Mouse (Mus musculus) stomach, embryonic 15.5 days (tissue): ENCODE measurements at regions not wholly inside any gene's neighbourhood (a gene's known extent, or its start where the extent isn't known, plus 50 kb on each side); places are given as distances from the start of the nearest gene placed in this dataset.
A peak's percentile ranks its signal among the peaks of the same experiment; 100 is the strongest.

Source experiments
- ATAC-seq: fragments of 200-750 bp; cut with Nextera tagmentation; 2 replicates; pipeline ENCODE4 v1.8.0; 2017; ENCODE audit warnings: low read depth, moderate number of reproducible peaks, moderate TSS enrichment; ENCODE audit not compliant: insufficient read depth, low FRiP score
- H3K27ac ChIP-seq: fragments of 300-500 bp; sonication (generic); 2 replicates; pipeline ENCODE4 v1.5.1; 2015; ENCODE audit warnings: mild to moderate bottlenecking, inconsistent platforms
- H3K27me3 ChIP-seq: fragments of 300-500 bp; sonication (generic); replicated peaks from 2 replicates; pipeline ENCODE4 v1.6.1; 2015; ENCODE audit warnings: inconsistent platforms
- H3K36me3 ChIP-seq: fragments of 300-500 bp; sonication (generic); 2 replicates; pipeline ENCODE4 v1.6.1; 2015; ENCODE audit warnings: inconsistent platforms
- H3K4me1 ChIP-seq: fragments of 300-500 bp; sonication (generic); 2 replicates; pipeline ENCODE4 v1.6.1; 2015; ENCODE audit warnings: inconsistent platforms
- H3K4me2 ChIP-seq: fragments of 300-500 bp; sonication (generic); 2 replicates; pipeline ENCODE4 v1.6.1; 2015; ENCODE audit warnings: mild to moderate bottlenecking, inconsistent platforms
- H3K4me3 ChIP-seq: fragments of 300-500 bp; sonication (generic); replicated peaks from 2 replicates; pipeline ENCODE4 v1.5.1; 2015; ENCODE audit warnings: inconsistent platforms
- H3K9ac ChIP-seq: fragments of 300-500 bp; sonication (generic); 2 replicates; pipeline ENCODE4 v1.6.1; 2015; ENCODE audit warnings: inconsistent platforms
- H3K9me3 ChIP-seq: fragments of 300-500 bp; sonication (generic); 2 replicates; pipeline ENCODE4 v1.6.1; 2016; ENCODE audit warnings: inconsistent platforms
- WGBS: fragments of 180-500 bp; shearing (Covaris S2); methylation state at CpG from one replicate; pipeline ENCODE4 v1.1.7; 2015; 5-methylcytosine and 5-hydroxymethylcytosine counted together

DNA sequence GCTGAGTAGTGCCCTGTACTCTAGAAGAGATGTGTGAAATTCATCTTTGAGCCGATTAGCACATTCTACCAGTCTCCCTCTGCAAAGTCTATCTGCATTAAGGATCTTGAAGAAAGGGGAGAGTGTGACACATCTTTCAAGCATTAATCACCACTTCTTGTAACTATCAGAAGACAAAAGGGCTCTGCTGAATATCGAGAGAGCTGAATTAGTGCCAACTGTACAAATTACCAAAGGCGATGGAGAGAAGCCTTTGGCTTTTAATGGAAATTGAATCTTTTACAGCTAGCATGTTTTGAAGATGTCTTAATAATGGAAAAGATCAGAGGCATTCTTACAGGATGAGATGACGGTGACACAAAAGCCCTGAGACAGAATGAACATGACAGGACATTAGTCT, 97.2 kb upstream of the Pam start:
- peaks cover 3% of the 10 kb centered on the region; the same call in 1 of the 2 replicates for H3K4me1 ChIP-seq
- ATAC-seq: no peak
- no peak overlapping the region for H3K4me2 ChIP-seq
- H3K27ac ChIP-seq: no peak overlapping the region
- H3K36me3 ChIP-seq: no peaks in the 10 kb centered on the region
- H3K9me3 ChIP-seq: no peaks in the 10 kb centered on the region
- H3K27me3 ChIP-seq: no peaks in the 10 kb centered on the region
- H3K4me3 ChIP-seq: no peak overlapping the region
- H3K9ac ChIP-seq: no peak overlapping the region
- WGBS: 57% methylated on average over 4 of the region's 4 CpGs

DNA sequence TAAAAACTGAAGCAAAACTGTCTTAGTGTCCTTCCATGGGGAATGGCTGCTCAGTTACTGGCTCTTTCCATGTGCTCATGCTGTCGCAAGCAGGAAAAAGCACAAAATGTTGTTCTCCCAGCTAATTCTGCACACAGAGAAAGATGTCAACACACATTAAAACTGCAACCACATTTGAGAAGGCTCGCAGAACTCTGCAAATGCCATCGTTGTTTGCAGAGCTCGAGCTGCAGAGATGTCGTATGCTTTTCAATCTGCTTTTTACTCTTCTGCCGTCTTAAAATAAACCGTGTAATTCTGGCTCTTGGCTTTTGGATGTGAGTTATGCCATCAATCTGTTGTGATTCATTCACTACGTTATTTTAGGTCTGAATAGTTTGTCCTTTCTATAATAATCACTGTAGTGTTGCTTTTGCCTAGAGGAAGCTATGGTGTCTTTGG, 96.6 kb upstream of the Pam start:
- Histone ChIP-seq H3K4me2 (no peak overlapping the region), H3K9ac (no peak overlapping the region), H3K27ac (no peak overlapping the region), H3K9me3 (no peaks in the 10 kb centered on the region), H3K36me3 (no peaks in the 10 kb centered on the region), H3K4me1 (peaks cover 3% of the 10 kb centered on the region; the same call in 1 of the 2 replicates), H3K4me3 (no peak overlapping the region), H3K27me3 (no peaks in the 10 kb centered on the region)
- no peak for ATAC-seq
- WGBS: 42% methylated on average over 8 of the region's 8 CpGs

DNA sequence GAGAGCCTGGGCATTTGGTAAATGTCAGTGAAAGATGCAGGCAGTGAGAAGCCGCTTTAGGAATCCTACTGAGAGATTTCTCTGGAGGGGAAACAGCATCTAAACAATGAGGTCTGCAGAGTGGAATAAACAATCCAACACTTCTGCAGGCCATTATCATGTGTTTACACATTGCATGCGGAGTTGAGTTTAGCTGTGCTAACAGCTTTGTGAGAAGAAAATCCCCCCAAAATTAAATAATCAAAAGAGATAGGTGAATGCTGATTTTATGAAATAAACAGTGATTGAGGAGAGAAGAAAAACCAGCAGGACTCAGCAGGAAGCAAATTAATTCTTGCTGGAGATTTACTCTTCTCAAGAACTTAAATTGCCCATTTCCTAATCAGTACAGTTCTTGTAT, 95.9 kb upstream of the Pam start:
- no peaks in the 10 kb centered on the region for H3K27me3 ChIP-seq
- peaks cover 3% of the 10 kb centered on the region; the same call in 1 of the 2 replicates for H3K4me1 ChIP-seq
- H3K9ac ChIP-seq: no peak overlapping the region
- WGBS: 42% methylated on average over 2 of the region's 2 CpGs
- no peaks in the 10 kb centered on the region for H3K36me3 ChIP-seq
- H3K9me3 ChIP-seq: no peaks in the 10 kb centered on the region
- H3K4me2 ChIP-seq: no peak overlapping the region
- no peak overlapping the region for H3K27ac ChIP-seq
- H3K4me3 ChIP-seq: no peak overlapping the region
- no peak for ATAC-seq

DNA sequence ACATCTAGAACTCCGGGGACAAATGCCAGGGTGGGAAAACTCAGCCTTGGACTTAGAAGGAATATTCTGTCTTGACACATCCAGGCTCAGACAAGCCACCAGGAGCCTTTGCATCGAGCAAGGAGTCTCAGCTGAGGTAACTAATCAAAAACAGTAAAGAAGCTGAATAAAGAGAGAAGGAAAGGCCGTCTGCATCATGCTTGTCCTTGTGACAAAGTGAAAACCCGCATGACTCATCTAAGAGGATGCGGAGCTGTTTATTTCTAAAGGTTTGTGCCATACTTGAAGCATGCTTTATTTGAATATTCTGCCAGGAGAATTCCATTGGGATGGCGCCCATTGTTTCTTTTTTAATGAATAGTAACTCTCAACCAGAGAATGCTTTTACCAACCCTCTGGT, 95.3 kb upstream of the Pam start:
- Histone ChIP-seq H3K4me2 (no peak overlapping the region), H3K9me3 (no peaks in the 10 kb centered on the region), H3K4me3 (no peak overlapping the region), H3K9ac (no peak overlapping the region), H3K27ac (no peak overlapping the region), H3K36me3 (no peaks in the 10 kb centered on the region), H3K27me3 (no peaks in the 10 kb centered on the region), H3K4me1 (peaks cover 3% of the 10 kb centered on the region; the same call in 1 of the 2 replicates)
- no peak for ATAC-seq
- 46% methylated on average over 6 of the region's 6 CpGs for WGBS

DNA sequence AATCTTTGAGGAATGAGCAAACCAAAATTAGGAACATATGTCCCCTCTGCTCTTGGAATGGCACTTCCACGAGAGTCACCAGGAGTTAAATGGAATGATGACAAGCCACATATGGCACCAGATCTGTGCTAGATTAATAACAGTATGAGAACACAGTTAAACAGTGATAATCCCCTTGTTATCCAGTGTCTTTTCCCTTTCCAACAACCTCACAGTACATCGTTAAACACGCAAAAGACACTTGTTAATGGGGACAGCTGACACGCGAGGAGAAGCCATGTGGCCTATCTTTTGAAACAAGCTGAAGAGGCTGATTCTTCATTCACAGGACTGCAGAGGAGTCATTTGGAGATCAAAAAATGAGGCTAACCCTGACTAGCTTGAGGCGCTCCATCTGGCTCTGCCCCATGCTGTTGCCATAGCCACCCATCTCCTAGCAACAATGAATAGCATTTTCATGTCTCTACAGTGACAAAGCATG, 94.6 kb upstream of the Pam start:
- H3K36me3 ChIP-seq: no peaks in the 10 kb centered on the region
- ATAC-seq: peak; percentile 47; the same call in 1 of the 2 replicates
- peaks cover 3% of the 10 kb centered on the region; the same call in 1 of the 2 replicates for H3K4me1 ChIP-seq
- H3K9ac ChIP-seq: no peak overlapping the region
- H3K9me3 ChIP-seq: no peaks in the 10 kb centered on the region
- 47% methylated on average over 6 of the region's 6 CpGs for WGBS
- H3K27me3 ChIP-seq: no peaks in the 10 kb centered on the region
- H3K27ac ChIP-seq: no peak overlapping the region
- no peak overlapping the region for H3K4me2 ChIP-seq
- no peak overlapping the region for H3K4me3 ChIP-seq

DNA sequence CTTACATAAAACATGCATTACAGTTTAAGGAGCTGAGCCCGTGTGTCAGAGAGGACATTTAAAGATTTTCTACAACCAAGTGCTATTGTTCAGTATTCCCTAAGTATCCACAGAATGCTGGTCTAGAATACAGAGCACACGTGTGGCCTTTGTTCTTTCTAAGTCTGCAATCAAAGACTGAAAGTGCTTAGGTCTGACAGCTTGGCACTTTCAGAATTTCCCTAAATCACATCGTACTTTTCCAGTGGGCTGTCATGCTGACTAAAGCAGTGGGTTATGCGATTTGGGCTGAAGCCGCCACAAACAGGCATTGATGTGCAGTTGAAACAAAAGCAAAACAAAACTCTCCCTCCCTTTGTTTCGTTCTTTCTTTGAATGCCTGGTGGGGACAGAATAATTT, 84.9 kb upstream of the Pam start:
- ATAC-seq: no peak
- Histone ChIP-seq H3K9ac (no peak overlapping the region), H3K4me2 (no peak overlapping the region), H3K4me1 (no peaks in the 10 kb centered on the region), H3K27me3 (no peaks in the 10 kb centered on the region), H3K4me3 (no peak overlapping the region), H3K27ac (no peak overlapping the region), H3K36me3 (no peaks in the 10 kb centered on the region), H3K9me3 (no peaks in the 10 kb centered on the region)
- WGBS: 56% methylated on average over 6 of the region's 6 CpGs

DNA sequence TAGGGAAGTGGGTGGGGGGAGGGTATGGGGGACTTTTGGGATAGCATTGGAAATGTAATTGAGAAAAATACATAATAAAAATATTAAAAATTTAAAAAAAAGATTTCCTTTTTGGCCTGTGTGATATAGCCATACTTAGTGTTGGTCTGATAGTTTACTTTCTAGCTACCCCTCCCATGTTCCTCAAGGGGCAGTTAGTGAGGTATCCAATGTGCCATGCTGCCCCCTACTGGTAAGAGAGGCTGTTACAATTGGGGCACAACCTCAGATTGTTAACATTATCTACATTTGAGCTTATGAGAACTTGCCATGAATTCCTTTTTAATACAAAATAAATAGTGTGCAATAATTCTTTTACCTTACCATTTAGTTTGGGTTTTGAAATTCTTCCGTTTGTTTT, 83.6 kb upstream of the Pam start:
- Histone ChIP-seq H3K27ac (no peak overlapping the region), H3K4me3 (no peak overlapping the region), H3K27me3 (no peaks in the 10 kb centered on the region), H3K4me2 (no peak overlapping the region), H3K36me3 (no peaks in the 10 kb centered on the region), H3K4me1 (no peaks in the 10 kb centered on the region), H3K9me3 (no peaks in the 10 kb centered on the region), H3K9ac (no peak overlapping the region)
- ATAC-seq: no peak
- 52% methylated on average over 1 of the region's 1 CpGs for WGBS

DNA sequence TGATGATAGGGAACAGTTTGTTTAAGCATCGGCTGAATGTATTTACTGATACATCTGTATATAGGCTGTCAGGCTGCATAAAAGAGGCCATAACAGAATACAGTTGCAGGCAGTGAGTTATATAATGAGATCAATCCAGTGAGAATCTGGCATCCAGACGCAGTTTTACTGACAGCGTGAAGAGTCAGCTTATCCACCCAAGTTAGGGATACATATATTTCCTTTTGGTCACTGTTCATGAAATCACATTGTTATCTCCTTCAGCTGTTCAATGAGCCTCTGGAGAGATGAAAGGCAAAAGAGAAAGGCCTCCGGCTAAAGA, 79.3 kb upstream of the Pam start:
- Histone ChIP-seq H3K4me1 (no peaks in the 10 kb centered on the region), H3K4me2 (0 out of 2 replicates have a peak overlapping the region, but pooled peaks have one; percentile 8), H3K9ac (no peak overlapping the region), H3K36me3 (no peaks in the 10 kb centered on the region), H3K27me3 (no peaks in the 10 kb centered on the region), H3K27ac (peak overlapping the region; percentile 40; the same call in 1 of the 2 replicates), H3K4me3 (no peak overlapping the region), H3K9me3 (no peaks in the 10 kb centered on the region)
- no peak; the same call in 1 of the 2 replicates for ATAC-seq
- WGBS: 49% methylated on average over 4 of the region's 4 CpGs

DNA sequence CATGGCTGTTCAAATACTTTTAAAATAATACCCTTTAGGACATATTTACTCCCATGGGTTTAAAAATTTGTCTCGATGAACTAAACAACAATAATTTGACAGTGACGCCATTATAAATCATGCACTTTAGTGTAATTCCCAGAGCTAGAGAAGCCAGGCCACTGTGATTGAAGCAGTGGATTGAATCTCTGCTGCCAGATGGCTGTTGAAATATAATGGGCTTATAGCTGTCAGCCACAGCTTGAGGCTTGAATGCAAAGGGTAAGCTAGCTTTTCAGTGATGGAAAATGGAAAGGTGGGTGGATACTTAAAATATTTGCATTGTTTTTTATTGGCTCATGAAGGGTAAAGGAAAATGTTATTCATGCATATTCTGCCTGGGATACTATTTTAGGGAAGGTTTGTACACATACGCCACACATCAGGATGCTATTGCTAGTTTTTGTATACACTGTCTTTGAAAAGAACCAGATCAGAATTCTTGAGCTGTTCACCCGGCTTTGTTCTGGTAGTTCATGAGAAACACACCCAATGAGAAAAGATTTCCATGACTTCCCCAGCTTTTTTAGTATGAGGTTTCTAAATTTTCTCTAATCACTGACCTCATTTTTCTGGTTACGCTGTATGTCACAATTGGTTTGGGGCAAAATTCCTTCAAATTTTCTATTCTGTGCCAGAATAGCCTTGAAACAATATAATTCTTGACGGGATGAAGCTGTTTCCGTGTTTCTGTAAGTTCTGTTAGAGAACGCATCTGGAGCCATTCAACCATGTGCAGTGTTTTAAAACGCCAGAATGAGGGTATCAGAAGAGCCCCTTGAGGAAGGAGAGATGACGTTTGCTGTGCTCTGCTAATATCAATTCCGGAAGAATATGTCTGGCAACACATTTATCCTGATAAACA, 78.7 kb upstream of the Pam start:
- 39% methylated on average over 11 of the region's 11 CpGs for WGBS
- H3K9me3 ChIP-seq: no peaks in the 10 kb centered on the region
- H3K36me3 ChIP-seq: no peaks in the 10 kb centered on the region
- no peak overlapping the region for H3K9ac ChIP-seq
- 0 out of 2 replicates have a peak overlapping the region, but pooled peaks have one; percentile 8 for H3K4me2 ChIP-seq
- ATAC-seq: no peak; the same call in 1 of the 2 replicates
- no peaks in the 10 kb centered on the region for H3K27me3 ChIP-seq
- H3K4me1 ChIP-seq: no peaks in the 10 kb centered on the region
- no peak overlapping the region for H3K4me3 ChIP-seq
- H3K27ac ChIP-seq: peak overlapping the region; percentile 40; the same call in 1 of the 2 replicates

DNA sequence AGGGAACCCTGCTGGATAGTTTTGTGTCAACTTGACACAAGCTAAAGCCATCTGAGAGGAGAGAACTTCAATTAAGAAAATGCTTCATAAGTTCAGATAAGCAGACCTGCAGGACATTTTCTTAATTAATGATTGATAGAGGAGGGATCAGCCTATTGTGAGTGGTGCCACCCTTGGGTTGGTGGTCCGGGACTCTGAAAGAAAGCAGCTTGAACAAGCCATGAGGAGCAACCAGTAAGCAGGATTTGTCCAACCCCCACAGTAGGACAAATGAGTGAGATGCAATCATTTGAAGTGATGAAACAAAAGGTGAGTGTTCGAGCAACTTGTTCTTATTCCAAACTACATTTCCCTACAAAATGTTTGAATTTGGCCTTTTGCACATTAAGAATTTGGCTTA, 78.0 kb upstream of the Pam start:
- Histone ChIP-seq H3K27ac (no peak overlapping the region), H3K9ac (no peak overlapping the region), H3K9me3 (no peaks in the 10 kb centered on the region), H3K4me3 (no peak overlapping the region), H3K4me2 (no peak overlapping the region), H3K4me1 (no peaks in the 10 kb centered on the region), H3K36me3 (no peaks in the 10 kb centered on the region), H3K27me3 (no peaks in the 10 kb centered on the region)
- ATAC-seq: no peak
- WGBS: 70% methylated on average over 2 of the region's 2 CpGs

DNA sequence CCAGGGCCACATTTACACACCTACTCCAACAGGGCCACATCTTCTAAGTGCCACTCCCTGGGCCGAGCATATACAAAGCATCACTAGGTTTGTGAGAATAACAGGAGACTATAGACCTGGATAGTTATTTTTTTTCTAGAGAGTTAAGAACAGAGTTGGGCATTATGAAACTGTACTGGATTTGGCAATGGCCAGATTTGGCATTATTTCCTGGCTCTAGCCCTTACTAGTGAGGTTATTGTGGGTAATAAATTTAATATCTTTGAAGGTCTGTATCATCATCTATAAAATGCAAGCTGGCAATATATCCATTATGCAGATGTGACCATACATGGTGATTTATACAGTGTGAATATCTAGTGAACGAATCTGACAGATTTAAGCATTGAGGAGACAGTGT, 75.8 kb upstream of the Pam start:
- Histone ChIP-seq H3K4me1 (no peaks in the 10 kb centered on the region), H3K4me2 (no peak overlapping the region), H3K4me3 (no peak overlapping the region), H3K9me3 (no peaks in the 10 kb centered on the region), H3K36me3 (no peaks in the 10 kb centered on the region), H3K9ac (no peak overlapping the region), H3K27ac (no peak overlapping the region), H3K27me3 (no peaks in the 10 kb centered on the region)
- no peak for ATAC-seq
- 78% methylated on average over 2 of the region's 2 CpGs for WGBS

DNA sequence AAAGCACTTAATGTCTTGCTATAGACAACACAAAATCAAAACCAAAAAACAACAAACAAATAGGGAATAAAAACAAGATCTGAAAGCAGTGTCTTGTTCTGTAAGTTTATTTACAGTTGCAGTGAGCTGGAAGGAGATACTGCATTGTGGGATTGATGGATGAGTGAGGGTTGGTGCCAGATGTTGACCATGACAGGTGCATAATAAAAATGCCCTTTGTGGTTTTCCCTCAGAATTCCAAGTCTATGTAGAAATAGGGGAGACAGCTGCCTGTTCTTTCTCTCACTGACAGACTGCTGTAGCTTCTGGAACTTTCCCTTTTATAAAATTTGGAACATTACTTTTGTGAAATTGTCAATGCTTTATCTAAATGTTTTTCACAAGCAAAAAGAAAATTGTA, 73.9 kb upstream of the Pam start:
- H3K9ac ChIP-seq: no peak overlapping the region
- no peak overlapping the region for H3K27ac ChIP-seq
- H3K4me1 ChIP-seq: no peaks in the 10 kb centered on the region
- H3K4me3 ChIP-seq: no peak overlapping the region
- no peaks in the 10 kb centered on the region for H3K36me3 ChIP-seq
- H3K4me2 ChIP-seq: no peak overlapping the region
- no peaks in the 10 kb centered on the region for H3K9me3 ChIP-seq
- ATAC-seq: no peak
- H3K27me3 ChIP-seq: no peaks in the 10 kb centered on the region
